Mouse (Mus musculus) urinary bladder, postnatal 14 days (tissue): Measurements from ENCODE around the gene Tecpr2.

Source experiments
- DNase-seq: peaks from one replicate; pipeline ENCODE4 v3.0.0; 2021; ENCODE audit warnings: low spot score

The Tecpr2 gene

DNA sequence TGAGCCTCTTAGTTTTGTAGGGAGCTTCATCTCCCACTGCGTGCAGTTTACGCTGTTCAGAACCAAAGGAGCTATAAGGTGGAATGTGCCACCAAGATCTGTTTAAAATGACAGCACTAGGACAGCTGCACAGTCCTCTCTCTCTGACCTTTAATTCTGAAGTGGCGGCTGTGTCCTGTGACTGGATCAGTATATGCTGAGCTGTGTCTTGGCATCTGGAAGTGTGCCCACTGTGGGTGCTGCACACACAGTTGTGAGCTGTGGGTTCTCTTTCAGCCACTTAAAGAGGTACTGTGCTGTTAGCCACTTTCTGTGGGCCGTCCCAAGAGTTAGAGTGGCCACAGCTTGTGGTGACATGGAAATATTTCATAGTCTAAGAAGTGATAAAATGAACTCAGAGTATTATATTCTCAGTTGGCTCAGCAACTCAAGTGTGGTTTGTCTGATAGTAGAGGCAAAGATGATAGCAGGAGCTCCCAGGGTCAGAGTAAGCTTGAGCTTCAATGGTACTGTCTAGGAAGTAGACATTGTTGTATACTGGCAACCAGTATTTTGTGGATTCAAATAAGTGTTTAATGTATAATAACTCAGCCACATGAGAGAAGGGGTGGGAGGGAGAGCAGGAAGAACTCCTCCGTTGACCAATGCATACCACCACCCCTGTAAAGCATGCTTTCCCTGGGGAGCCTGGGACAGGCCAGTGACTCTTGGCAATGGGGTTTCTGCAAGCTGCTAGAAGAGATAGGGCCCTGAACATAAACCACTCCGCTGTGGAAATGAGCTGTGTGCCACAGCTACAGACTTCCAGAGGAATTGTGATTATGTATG is 59.2 kb downstream of the Tecpr2 start:
- no peak for DNase-seq

DNA sequence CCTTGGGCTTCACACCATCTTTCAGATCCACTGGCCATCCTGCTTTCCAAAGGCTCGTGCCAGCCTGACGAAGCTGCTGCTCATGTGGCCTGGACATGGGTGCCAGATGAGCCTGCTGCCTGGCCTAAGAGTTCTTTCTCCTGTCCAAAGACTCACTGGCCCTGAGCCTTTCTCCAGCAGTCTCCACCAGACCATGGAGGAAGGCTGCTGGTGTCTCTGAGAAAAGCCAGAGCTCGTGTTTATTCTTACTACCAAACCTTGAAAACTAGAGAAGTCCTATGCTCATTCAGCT is 59.8 kb downstream of the Tecpr2 start:
- no peak for DNase-seq

DNA sequence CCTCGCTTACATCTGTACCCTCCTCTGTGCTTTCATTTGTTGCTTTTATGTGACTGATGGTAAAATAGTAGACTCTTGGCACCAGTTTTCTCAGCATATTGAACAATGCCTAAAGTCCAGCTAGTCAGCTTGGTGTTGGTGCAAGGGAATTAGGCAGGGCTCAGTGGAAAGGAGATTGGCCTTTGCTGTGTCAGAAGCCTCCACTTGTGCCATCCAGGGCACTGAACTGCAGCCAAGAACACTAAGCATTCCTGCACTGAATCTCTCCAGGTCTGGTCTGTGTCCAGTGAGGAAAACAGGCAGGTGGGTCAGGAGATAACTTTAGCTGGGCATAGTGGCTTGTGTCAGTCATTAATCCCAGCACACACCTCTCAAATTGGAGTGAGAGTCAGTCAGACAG is 60.3 kb downstream of the Tecpr2 start:
- no peak for DNase-seq

DNA sequence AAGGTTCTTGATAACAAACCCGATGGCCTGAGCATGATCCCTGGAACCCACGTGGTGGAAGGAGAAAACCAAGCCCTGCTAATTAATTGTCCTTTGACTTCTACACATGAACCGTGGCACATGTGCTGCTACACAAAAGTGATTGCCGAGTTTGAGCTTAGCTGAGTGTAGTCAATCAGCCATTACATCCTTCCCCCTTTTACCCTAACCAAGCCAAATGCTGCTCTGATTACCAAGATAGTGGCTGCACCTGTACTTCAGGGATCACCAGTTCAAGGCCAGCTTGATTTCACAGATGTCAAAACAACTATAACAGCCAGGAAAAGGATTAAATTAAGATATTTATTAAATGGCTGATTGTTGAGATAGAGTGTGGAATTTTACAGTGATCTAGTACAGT is 61.1 kb downstream of the Tecpr2 start:
- DNase-seq: no peak

DNA sequence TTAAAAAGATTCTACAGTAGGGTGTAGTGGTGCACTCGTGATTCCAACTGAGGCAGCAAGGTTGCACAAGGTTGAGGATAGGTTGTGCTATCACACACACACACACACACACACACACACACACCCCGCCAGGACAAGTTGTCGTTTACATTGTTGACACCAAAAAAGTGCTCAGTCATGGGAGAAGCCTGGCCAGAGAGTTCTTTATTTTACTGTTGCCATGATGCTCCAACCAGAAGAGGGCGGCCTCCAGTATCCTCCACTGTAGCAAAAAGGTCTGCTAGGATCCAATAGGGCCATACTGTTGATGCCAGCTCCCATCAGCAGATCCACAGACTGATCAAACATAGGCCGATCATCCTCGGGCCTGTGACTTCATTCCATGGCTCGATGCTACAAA is 62.2 kb downstream of the Tecpr2 start:
- DNase-seq: no peak

DNA sequence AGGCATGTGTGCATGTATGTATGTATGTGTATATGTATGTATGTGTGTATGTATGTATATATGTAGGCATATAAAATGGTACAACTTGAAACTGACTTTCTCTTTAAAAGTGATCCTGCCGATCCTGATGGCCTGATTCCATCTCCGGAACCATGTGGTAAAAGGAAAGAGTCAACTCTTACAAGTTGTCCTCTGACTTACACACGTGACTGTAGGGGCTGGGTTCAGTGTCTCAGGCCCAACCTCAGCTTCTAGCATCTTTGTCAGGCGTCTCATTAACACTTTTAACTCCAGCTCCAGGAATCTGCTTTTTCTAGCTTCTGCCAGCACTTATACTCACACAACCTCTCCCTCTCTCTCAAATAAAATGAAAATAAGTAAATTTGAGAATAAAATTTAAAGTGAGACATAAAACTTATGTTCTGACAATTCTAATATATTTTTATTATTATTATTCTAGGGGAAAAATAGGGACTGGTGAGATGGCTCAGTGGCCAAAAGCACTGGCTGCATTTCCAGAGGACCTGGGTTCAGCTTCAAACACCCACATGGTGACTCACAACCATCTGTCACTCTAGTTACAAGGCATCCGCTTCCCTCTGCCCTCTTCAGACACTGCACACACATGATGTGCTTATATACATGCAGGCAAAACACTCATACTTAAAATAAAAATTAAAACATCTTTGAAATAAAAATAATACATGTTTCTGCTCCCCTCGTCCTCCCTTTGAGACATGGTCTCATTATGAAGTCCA is 63.7 kb downstream of the Tecpr2 start:
- DNase-seq: no peak

DNA sequence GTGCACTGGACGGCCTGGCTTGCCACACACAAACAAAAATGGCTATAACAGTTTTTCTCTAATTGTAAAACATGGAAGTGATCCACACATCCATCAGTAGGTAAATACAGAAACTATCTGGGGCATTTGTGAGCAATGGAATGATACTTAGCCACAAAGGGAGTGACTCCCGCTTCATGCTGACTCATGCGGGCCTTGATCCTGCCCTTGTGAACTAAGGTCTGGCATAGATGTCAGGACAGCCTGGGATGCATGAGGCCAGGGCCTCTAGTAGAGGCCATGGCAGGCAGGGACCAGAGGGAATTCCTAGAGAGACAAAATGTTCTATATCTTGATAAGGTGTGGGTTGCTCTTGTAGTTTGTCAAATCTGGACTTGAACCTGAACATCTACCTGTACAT is 64.4 kb downstream of the Tecpr2 start:
- no peak for DNase-seq

DNA sequence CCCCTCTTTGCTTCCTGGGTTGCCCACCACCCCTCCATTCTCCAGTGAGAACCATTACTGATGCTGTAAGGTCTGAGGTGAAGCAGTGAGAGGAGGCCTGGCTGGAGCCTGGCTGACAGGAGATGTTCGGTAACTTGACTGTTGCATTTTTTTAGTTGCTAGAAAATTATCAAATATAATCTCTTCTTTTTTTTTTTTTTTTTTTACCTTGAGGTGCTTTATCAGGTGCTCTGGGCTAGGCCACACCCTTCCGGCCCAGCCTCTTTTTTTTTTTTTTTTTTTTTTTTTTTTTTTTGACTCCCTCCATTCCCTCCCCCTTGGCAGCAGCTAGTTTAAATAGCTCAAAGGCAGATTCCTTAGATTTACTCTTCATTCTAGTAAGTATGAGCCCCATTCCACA is 64.8 kb downstream of the Tecpr2 start:
- no peak for DNase-seq

DNA sequence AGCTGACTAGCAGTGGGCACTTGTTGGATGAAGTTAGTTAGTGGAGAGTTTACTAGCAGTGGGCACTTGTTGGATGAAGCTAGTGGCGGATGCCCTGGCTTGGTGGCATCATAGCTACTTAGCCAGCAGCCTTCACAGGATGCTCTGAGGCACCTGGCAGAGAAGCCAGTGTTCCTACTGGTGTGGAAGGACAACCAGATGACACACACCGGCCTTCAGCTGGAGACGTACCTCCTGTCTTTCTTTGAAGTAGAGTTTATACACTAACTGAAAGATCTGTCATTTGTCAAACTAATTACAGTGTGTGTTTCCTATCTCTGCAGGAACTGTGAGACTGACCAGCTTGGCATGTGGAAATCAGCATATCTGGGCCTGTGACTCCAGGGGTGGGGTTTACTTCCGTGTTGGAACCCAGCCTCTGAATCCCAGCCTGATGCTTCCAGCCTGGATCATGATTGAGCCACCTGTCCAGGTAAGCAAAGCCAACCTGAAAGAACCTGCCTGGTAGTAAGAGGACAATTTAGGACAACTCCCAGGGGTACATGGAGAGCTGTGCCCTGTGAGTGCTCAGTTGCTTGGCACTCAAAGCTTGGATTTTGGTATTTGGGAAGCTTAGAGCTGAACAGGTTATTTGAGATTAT is 65.4 kb downstream of the Tecpr2 start:
- DNase-seq: no peak

DNA sequence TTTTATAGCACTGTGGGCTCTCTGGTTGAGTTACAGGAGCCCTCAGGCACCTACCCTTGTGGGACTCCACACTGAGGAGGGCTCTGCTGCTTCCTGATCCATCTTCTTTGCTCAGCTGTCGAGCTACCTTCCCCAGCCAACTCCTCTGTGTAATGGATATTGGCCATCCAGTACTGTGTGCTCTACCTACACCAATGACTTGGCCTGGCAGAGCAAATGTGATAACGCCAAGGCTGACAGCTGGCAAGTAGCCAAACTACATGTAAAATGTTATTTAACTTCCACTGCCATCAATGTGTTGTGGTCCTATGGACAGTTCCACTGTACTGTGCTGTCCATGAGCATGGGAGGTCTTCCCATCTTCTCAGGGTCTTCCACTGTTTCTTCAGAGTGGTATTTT is 72.9 kb downstream of the Tecpr2 start:
- DNase-seq: no peak

DNA sequence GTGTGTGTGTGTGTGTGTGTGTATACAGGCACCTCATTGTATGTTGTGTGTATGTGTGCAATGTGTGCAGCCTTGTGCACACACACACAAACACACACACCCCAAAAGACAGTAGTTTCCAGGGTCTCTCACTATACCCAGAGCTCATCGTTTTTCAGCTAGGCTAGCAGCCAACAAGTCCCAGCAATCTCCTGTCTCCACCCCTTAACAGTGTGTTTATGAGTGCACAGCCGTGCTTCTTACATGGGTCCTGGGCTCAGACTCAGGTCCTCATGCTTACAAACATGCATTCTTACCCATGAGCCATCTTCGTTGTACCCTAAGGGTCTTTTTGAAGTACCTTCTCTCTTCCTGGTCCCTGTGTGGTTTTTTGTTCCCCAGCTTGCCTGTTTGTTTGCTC is 76.4 kb downstream of the Tecpr2 start:
- no peak for DNase-seq

DNA sequence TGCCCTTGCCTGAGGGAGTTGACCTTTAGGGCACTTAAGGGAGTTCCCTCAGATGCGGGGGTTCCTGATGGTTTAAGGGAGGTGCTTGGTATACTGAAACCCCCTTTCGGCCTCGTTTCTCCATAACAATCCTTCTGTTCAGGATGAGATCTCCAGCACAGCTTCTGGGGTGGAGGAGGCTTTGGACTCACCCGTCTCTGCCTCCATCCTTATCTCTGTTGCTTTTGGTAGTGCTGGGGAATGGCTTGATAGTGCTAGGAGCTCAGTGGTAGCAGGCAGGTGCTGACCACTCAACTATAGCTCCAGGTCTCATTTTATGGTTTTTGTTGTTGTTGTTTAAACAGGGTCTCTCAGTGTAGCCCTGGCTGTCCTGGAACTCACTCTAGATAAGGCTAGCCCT is 77.0 kb downstream of the Tecpr2 start:
- DNase-seq: no peak

DNA sequence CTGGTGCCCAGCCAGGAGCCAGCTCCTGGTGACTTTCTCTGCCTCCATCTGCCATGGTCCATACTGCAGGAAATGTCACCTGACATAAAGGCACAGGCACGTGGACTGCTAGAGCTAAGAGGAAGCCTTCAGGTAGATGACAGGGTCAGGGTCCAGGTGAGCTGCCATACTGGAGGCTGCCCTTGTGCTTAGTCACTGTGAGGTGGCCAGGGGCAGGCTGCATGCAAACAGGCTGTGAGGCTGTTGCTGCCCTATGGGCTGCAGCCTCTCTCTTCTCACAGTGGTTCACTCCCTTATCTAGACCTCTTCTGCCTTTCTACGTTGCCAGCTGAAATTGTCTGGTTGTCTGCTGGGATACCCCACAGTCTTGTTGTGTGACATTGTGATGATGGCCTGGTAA is 78.1 kb downstream of the Tecpr2 start:
- no peak for DNase-seq

DNA sequence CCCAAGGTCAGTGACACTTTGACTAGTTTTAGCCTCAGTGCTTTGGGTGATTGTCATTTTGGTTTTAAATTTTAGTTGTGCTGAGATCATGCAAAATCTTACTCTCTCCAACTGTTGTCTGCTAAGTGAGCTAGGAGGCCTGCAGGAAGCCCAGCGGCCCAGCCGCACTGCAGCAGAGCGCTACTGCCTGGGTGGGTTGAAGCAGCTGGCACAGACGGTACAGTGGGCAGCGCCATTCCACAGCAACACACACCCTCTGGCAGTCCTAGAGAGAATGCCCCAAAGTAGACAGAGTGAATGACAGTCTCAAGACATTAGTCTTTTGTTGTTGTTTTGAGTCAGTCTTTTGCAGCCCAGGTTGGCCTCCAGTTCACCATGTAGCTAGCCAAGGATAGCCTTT is 81.3 kb downstream of the Tecpr2 start:
- no peak for DNase-seq

DNA sequence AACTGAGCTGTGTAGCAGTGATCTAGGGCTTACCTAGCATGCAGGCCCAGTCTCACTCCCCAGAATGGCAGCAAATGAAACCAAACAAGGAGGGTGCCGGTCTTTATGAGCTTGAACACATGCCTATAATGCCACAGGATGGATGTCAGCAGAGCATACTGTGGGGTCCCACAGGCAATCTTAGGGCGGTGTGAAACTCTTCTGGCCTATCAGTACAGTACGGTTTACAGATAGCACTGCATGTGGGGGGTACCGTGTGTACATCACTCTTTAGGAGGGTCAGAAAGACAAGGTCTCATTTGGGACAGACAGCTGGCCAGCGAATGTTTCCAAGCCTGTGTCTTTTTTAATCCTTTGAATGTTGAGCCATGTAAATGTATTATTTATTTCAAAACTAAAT is 82.9 kb downstream of the Tecpr2 start:
- no peak for DNase-seq

DNA sequence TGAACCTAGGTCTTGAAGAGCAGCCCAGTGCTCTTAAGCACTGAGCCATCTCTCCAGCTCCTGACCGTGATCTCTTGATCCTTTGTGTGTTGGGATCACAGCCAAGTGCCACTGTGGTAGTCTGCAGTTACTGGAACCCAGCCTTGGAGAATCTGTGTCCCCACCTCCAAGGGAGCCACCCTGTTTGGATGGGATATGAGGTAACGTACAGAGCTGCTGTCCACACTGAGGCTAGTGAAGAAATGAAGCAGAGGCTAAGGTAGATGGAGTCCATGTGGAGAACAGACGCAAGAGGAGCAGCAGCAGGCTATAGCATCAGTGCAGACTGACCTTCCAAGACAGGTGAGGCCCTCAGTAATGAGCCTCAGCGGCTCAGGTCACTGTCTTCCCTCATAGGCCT is 84.8 kb downstream of the Tecpr2 start:
- DNase-seq: no peak

DNA sequence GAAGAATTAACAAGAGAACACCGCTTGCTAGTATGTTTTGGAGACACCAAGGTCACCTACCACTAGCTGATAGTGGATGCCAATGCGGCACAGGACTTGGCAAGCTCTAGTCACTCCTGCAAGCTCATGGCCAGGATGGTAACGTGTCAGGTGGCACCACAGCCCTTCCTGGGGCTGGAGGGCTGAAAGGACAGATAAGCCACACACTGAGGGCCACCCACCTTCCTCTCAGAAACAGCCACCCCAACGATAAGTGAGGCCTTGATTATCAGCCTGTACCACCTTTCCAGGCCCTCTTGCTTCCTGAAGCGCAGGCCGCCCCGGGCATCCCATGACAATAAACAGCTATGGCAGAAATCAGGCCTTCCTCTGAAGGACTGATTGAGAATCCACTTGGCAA is 85.2 kb downstream of the Tecpr2 start:
- DNase-seq: no peak

DNA sequence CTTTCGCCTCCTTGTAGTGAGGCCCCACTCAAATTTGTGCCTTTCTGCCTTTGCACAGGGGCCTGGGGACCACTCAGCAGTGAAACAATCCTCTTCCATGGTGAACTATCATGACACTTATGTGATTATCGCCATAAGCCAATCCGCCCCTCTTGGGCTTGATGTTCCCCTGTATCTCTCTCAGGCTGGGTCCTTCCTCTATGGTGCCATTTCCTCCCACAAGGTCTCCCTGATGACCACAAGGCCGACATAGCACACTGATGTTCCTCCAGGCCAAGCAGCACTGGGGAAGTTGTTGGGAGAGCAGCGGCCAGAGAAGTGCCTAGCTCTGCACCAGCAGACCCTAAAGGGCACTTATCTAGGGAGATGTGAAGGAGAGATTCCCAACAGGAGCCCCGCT is 85.7 kb downstream of the Tecpr2 start:
- no peak for DNase-seq

DNA sequence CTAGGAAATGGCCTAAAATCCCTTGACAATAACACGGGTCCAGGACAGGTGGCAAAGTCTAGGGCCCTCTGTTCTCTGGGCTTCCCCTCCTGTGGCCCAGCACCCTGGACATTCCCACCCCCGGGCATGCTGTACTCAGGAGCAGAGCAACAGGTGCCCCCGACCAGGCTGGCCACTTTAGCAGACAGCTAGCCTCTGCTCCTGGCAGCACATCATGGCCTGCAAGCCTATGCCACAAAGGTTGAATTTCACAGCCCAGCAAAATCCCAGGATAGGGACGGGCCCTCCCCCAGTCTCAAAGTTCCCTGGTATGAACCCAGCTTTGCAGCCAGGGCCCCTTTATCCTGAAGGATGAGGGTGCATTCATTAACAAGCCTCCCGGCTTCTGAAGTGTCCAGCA is 86.3 kb downstream of the Tecpr2 start:
- DNase-seq: no peak

DNA sequence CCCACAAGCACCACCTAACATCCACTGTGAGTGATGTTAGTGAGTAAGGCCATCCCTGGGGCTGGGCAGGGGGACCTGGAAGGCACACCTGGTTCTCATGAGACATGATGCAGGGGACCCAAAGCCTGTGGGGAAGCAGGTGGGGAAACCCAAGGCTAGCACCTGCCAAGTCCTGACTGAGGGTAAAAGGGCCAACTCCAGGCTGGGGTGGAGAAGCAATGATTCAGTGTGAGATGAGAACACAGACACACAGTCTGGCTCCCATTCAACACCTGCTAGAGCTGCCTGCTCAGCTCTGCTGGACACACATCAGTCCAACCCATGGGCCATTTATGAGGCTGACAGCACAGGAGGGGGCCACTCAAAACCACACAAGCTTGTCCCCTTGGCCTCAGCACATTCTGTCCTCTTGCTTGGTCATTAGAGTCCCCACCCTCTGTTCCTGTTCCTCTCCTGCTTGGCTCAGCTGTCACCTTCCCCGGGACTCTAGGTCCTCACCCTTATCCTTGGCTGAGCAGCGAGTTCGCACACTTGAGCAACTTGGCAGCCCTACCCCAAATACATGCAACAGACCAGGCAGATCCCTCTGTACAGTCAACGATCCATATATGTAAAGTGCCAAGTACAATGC is 86.9 kb downstream of the Tecpr2 start:
- no peak for DNase-seq

DNA sequence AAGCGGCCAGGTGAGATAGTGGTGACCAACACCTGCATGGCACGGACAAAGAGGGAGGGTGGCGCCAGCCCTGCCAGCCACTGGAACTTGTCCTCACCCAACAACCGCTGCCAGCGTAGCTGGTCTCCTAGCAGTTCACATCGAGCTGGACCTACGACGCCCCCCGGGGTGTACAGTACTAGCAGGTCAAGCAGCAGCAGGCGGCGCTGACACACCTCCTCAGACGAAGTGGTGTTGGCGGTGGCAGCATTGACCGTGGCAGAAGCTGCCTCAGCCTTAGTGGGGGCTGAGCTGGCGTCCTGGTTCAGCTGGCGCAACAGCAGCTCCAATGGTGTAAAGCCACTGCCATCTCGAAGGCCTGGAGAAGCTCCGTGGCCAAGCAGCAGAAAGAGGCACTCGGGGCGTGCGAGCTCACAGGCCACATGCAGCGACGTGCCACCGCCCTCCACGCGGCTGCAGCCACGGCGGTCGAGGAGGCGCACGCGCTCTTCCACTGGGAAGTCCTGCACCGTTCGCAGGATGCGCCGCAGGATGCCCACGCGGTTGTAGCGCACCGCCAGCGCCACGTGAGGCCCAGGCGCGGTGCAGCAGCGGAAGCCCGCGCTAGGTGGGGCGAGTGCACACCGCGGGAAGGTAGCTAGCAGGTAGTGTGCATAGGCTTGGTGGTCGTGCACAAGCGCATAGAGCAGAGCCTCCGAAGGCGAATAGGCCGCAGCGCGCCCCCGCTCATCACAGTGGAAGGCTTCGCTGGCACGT is 87.7 kb downstream of the Tecpr2 start:
- no peak for DNase-seq

DNA sequence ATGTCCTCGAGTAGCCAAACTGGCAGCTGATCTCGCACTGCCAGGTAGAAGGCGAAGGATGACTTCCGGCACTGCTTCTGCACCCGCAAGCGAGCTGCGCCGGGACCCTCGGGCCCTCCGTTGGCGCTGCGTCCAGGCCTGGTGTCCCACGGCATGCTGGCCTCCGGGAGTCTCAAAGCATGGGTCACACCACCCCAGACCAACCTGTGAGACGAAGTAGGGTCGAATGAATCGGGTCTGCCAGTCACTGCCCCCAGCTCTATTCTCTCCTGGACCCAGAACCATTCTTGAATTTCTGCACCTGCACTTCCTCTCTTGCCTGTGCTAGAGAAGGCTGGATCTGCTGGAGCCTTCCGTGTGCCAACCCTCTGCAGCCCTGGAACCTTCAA is 88.3 kb downstream of the Tecpr2 start:
- no peak for DNase-seq
